Mouse (Mus musculus): ENCODE data around the gene Tas2r107. TPM values are rescaled to one million over a fixed set of nuclear protein-coding genes. Genes with fewer than 3 reads are reported as not detected.

The Tas2r107 gene
- polyA plus RNA-seq (2012; ENCODE audit: low replicate concordance): not detected in 2 replicates

DNA sequence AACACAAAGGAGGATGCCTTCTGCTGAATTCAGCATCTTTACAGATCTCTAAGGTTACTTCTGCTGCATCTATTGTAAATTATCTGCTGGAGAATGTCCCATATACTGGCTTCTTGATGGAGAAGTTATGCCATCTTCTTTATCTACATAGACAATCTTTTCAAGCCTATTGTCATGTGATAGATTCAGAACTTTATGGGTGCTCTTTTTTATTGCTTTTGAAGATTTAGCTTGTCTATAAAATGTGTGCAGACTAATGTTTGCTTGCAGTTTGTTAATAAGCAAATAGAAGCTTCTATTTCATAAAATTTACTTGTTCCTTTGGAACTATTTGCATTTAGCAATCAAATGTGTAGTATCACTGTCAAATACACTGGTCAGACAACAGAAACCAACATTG lies at the start of gene Tas2r107:
Gene Tas2r107, minus strand, starts transcription at position 101 of the 400 bp plus-strand sequence.

DNA sequence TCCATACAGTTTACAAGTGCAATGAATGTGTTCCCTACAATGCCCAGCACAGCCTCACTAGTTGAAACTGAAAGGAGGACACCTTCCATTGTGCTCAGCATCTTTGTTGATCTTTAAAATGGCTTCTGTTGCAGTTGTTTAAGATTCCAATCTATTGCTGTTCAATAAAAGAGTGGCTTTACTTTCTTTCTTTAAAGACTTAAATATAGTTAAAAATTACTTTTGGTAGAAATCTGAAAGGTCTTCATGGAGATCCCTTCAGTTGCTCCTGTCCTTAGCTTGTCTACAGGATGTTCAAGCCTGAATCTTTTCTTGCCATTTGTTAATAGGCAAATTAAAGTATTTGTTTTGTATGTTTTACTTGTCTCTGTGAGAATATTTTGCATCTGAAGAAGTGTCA lies 30.0 kb upstream of the Tas2r107 start, which contains the start of gene Tas2r114:
Gene Tas2r114, minus strand, starts transcription at position 101 of the 400 bp plus-strand sequence.

DNA sequence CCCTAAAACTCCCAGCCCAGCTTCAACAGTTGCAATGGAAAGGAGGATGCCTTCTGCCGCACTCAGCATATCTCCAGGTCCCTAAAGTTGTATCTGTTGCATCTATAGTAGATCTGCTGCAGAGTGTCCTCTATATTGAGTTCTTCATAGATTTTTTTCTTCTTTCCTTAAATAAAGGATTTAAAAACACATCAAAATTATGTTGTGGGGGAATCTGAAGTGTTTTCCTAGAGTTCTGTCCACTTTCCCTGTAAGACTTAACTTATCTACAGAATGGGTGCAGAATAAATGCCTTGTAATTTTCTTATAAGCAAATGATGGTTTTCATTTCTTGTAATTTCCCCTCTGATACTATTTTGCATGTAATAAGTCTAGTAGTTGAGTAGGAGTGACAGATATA lies 27.4 kb upstream of the Tas2r107 start, which contains the start of gene Tas2r105:
Gene Tas2r105, minus strand, starts transcription at position 101 of the 400 bp plus-strand sequence.

DNA sequence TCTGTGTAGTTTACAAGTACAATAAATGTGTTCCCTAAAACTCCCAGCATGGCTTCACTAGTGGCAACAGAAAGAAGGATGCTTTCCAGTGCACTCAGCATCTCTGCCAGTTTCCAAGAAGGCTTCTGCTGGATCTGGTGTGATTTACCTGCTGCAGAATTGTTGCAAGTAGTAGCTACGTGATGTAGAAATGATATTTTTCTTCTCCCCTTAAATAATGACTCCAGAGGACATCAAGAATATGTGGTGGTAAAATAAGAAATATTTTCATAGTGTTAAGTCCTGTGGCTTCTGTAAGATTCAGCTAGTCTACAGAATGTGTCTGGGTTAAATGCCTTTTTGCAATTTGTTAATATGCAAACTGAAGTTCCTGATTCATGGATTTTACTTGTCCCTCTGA lies 25.7 kb upstream of the Tas2r107 start, which contains the start of gene Tas2r104:
Gene Tas2r104, minus strand, starts transcription at position 101 of the 400 bp plus-strand sequence.

DNA sequence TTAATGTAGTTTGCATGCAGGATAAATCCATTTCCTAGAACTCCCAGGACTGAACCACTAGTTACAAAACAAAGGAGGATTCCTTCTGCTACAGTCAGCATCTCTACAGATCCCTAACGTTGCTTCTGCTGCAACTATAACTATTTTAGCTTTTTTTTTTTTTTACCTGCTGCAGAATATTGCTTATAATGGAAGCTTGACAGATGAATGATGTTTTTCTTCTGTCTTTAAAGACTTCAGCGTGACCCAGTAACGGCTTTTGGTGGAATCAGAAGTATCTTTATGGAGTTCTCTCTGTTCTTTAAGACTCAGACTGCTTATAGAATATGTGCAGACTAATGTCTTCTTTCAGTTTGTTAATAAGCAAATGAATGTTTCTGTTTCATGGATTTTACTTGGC lies 18.8 kb upstream of the Tas2r107 start, which contains the start of gene Tas2r106:
Gene Tas2r106, minus strand, starts transcription at position 101 of the 400 bp plus-strand sequence.

DNA sequence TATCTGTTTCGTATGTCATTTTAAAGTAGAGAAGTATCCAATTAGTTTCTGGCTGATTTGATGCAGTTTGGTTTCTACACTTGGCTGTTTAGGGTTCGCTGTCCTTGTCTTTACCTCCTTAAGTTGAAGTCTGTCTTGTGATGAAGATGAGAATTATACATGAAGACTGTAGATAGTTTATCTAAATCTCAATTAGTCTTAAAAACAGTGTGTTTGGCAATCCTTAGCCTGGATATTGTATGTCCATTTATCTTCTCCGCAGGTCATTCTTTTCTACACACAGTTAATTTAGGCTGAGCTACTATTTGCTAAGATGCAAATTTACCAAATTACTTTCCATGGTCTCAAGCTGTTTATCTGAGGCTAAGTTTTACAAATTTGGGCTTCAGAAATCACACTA lies 29.1 kb downstream of the Tas2r107 start, which contains the start of gene Tas2r130:
Gene Tas2r130, minus strand, starts transcription at position 101 of the 400 bp plus-strand sequence.

Other genes starting within 250 kb of the Tas2r107 start
- not detected in 2 replicates for gene 5430401F13Rik, start 173.7 kb downstream of the Tas2r107 start, polyA plus RNA-seq (2012; ENCODE audit: low replicate concordance)
- not detected in 2 replicates for gene Gm6619, start 173.7 kb downstream of the Tas2r107 start, polyA plus RNA-seq (2012; ENCODE audit: low replicate concordance)
- not detected in 2 replicates for gene Tas2r130, start 29.2 kb downstream of the Tas2r107 start, polyA plus RNA-seq (2012; ENCODE audit: low replicate concordance)
- gene Tas2r106, start 18.7 kb upstream of the Tas2r107 start, polyA plus RNA-seq (2012; ENCODE audit: low replicate concordance): not detected in 2 replicates
- gene Tas2r104, start 25.6 kb upstream of the Tas2r107 start, polyA plus RNA-seq (2012; ENCODE audit: low replicate concordance): not detected in 2 replicates
- not detected in 2 replicates for gene Tas2r105, start 27.3 kb upstream of the Tas2r107 start, polyA plus RNA-seq (2012; ENCODE audit: low replicate concordance)
- not detected in 2 replicates for gene Tas2r114, start 29.9 kb upstream of the Tas2r107 start, polyA plus RNA-seq (2012; ENCODE audit: low replicate concordance)

Measured in hematopoietic multipotent progenitor cell, adult 10-12 weeks (in vitro differentiated cells).